Mouse (Mus musculus): ENCODE measurements around the gene Fam207a. TPM values are rescaled to one million over a fixed set of nuclear protein-coding genes. Genes with fewer than 3 reads are reported as not detected.

Gene Fam207a
- total RNA-seq, 2 experiments from 2014 or later, result 9.8 to 10.5 TPM

Other genes starting within 250 kb of the Fam207a start
- 10 to 100 TPM; 16.9 to 22.0 TPM for gene Adarb1, start 97.5 kb downstream of the Fam207a start, total RNA-seq (2021)
- gene Itgb2, start 14.5 kb upstream of the Fam207a start, total RNA-seq (2021), result 1 to 10 TPM; 7.1 to 9.2 TPM
- gene Pttg1ip, start 65.9 kb upstream of the Fam207a start, total RNA-seq (2021), result 100 to 1,000 TPM; 137 to 138 TPM
- gene Sumo3, start 90.3 kb upstream of the Fam207a start, total RNA-seq (2021), result 10 to 100 TPM; 52.9 to 58.9 TPM
- 10 to 100 TPM; 10.6 to 17.6 TPM for gene Gm49325, start 90.4 kb upstream of the Fam207a start, total RNA-seq (2021)
- 10 to 100 TPM; 65.2 to 73.4 TPM for gene Ube2g2, start 106.5 kb upstream of the Fam207a start, total RNA-seq (2021)
- not detected for gene Tspear, start 170.8 kb upstream of the Fam207a start, total RNA-seq (2021)
- not detected for gene Gm19402, start 175.0 kb upstream of the Fam207a start, total RNA-seq (2021)
- gene Gm9508, start 181.4 kb upstream of the Fam207a start, total RNA-seq (2021), result not detected
- gene Gm10272, start 190.8 kb upstream of the Fam207a start, total RNA-seq (2021), result not detected
- gene Gm10024, start 195.7 kb upstream of the Fam207a start, total RNA-seq (2021), result not detected
- not detected for gene Gm10142, start 200.0 kb upstream of the Fam207a start, total RNA-seq (2021)
- not detected for gene Krtap12-1, start 204.8 kb upstream of the Fam207a start, total RNA-seq (2021)
- not detected for gene Gm10100, start 210.7 kb upstream of the Fam207a start, total RNA-seq (2021)
- not detected for gene Gm18596, start 226.9 kb upstream of the Fam207a start, total RNA-seq (2021)
- not detected for gene Gm9736, start 235.6 kb upstream of the Fam207a start, total RNA-seq (2021)
- not detected for gene Gm3233, start 243.9 kb upstream of the Fam207a start, total RNA-seq (2021)